Mouse (Mus musculus): Measurements from ENCODE around the gene Elp6.

Elp6 gene

DNA sequence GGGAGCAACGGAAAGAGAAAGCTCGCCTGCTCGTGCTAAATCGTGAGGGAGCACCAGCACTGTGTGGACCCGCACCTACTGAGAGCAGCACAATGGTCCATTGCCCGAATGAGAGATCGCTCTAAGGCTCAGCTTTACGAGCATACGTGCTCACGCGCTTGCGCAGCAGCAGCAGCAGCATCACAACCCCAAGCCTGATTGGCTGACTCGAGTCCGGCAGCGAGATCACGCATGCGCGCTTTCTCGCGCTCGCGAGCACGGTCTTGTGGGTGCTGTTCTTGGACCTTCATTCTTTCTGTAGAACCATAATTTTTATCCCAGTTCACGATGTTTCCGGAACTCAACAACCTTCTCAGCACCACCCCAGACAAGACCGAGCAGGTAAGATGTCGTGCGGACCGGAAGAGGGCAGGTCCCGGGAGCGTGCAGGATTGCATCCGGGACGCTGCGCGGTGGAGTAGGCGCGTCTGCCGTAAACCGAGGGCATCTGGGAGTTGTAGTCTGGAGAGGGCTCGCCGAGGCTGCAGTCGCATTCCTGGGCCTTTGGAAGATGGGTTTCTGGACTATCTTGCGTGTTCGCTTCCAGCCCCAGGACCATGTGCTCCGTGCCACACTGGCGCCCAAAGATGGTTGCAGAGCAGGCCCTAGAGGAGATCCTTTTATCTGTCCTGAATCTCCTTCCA is at the start of gene Elp6:
Elp6 (plus strand) TSS at position 205 of the 683 bp plus-strand sequence.
- DNase-seq = peak; percentile 94

DNA sequence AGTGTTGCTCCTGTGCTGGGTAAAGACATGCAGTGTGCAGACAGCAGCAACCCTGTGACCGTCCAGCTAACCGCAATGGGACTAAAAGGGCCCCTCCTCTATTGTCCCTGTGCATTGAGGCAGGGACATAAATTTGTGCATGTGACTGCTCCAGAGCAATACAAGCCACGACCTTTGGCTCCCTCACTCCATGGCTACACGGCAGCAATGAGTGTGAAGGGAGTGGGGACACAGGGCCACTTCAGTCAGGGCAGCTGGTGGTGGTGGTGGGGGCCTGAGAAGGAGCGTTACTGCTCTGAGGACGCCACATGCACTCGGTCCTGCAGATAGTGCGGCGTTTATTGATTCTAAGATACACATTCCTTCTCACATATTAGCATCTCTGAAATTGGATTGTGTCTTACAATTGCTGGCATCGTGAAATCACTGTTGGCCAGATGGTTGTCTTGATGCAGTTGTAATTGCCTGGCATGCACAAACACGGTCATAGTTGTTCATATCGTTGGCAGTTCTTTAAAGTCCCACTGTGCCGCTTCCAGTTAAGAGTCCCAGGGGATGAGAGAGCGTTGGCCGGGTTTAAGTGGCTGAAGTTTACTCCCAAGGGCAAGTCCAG is 49.5 kb upstream of the Elp6 start:
- peak; percentile 51 to 55 for DNase-seq

DNA sequence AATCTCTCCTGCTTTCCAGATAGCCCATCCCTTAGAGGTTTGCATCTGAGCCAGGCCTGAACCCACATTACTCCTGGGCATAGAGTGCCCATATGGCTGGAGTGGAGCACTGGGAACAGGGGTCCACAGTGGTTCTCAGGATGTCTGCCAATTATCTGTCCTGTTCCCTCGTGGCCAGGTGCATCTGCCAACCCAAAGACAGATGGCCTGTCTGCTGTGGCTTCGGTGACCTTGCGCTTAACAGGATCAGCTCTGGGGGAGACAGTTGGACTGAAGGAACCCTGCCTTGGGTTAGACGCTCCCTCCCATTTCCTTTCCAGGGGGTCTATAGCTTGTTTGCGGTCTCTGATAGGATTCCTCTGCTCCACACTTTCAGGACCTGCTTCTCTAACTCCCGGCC is 46.3 kb upstream of the Elp6 start:
- peak; percentile 77 to 82 for DNase-seq

DNA sequence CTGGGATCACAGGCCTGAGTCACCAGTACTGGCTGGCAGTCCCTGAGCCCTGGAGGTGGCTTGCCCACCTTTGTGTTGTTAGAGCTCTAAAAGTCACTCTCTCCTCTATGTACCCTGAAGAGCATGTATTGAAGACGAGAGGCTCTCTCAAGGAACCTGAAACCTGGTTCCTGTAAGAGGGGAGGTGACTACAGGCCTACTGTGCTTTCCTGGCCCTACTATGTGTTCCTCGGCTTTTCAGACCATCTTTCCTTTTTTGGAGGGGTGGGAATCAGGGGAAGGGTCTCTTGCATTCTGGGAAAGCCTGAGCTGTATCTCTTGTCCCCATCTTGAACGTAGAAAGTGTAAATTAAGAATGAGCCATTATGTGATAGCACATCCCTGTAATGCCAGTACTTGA is 45.9 kb upstream of the Elp6 start:
- no peak for DNase-seq

DNA sequence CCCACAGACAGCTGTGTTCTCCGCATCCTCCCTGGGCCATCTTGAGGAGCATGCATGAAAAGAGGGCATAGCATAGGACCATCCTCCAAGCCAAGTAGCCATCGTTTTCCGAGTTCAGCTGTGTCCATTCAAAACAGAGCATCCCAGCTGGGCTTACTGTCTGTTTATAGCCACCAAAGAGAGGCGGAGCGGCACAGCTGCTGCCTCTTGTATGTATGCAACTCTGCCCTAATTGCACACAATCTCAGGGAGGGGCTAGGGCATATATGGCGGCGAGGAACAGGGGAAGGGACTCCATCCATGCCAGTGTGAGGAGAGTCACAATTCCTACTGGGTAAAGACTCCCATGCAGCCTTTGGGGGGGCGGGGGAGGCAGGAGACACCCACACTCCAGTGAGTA is 41.8 kb upstream of the Elp6 start:
- DNase-seq = no peak

DNA sequence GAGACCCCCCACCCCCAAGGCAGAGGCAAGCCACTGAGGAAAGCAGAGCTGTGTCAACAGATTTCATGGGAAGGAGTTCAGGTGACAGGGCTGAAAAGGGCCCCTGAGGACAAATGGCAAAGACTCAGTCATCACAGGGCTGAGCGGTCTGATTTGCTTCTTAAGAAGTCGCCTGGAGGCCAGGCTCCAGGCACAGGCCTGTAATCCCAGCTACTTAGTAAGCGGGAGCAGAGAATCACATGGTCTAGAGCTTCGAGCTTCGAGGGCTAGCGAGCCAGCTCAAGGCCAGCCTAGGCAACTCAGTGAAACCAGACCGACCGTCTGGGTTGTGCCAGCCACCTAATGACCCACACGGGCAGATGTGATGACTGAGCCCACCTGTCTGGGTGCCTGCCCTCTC is 40.0 kb upstream of the Elp6 start:
- no peak for DNase-seq

DNA sequence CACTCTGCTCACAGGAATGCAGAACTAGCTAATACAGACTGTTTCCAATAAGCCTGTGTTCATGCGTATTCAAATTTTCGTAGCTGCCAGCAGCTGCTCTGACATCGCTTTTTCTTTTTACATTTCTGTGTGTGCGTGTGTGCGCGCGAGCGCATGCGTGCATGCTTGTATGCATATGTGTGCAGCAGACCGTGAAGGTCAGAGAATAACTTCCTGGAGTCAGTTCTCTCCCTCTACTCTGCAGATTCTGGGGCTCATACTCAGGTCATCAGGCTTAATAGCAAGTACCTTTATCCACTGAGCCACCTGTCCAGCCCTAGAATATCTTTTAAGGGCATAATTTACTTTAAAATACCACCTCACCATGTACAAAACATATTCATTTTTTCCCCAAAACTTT is 36.6 kb upstream of the Elp6 start:
- no peak for DNase-seq

DNA sequence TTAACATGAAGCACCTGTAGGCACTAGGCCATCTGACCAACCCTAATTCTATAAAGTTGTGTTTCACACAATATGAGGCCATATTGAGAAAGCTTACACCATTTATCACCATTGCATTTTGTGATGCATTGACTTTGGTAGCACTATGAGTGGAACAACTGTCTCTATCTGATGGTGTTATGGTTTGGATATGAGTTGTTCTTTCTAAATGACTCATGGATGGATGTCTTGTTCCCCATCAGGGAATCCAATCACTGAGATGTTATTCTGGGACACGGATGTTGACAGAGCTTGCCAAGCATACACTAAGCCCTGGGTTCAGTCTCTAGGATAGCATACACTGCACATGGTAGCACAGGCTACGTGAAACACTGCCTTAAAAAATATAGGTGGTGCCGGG is 32.6 kb upstream of the Elp6 start:
- no peak for DNase-seq

DNA sequence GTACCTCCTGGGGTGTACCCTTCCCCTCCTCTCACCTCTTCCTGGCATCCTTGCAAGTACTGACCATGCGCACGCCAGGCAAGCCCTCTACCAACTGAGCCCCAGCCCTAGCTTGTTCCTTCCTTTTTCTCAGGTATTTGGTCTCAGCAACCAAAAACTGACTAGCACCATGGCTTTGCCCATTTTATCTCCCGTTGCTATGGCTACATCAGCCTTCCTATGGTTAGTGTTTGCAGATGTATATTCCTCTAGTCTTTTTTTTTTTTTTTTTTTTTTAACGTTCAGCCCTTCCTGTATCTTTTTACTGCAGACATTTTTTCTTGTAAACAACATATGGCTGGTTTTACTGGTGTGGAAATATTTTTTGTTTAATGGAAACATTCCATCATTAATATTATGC is 31.5 kb upstream of the Elp6 start:
- no peak for DNase-seq

DNA sequence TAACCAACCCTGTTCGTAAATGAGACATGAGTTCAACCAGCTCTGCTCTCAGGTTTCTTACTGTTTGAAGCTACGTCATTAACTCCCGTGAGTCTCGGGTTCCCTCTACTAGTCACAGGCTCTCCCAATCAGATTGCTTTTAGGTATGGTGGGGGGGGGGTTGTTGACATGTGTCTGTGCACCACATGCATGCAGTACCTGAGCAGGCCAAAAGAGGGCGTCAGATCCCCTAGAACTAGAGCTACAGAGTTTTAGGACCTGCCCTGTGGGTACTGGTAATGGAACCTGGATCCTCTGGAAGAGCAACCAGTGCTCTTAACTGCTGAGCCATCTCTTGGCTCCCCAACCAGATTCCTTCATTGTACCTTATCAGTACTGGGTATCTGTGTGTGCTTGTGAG is 29.1 kb upstream of the Elp6 start:
- no peak for DNase-seq

DNA sequence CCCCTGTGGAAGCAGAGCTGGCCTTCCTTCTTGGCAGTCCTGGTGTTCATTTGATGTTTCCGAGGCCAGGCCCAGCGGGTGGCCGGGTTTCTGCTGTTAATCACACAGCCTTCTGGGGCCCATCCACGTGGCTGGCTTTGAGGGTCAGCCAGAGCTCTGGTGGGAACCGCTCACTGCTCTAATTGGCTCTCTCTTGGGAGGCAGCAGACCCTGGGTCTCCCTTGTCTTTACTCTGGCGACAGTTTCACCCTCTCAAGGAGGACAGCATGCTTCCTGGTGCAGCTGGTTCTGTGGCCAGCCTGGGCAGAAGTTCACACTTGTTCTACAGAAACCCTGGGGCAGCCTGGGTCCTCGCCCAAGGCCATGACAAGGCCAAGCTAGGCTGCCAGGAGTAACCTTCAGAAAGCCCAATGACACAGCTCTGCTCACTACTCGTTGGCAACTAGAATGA is 27.5 kb upstream of the Elp6 start:
- DNase-seq = peak; percentile 50 to 70

DNA sequence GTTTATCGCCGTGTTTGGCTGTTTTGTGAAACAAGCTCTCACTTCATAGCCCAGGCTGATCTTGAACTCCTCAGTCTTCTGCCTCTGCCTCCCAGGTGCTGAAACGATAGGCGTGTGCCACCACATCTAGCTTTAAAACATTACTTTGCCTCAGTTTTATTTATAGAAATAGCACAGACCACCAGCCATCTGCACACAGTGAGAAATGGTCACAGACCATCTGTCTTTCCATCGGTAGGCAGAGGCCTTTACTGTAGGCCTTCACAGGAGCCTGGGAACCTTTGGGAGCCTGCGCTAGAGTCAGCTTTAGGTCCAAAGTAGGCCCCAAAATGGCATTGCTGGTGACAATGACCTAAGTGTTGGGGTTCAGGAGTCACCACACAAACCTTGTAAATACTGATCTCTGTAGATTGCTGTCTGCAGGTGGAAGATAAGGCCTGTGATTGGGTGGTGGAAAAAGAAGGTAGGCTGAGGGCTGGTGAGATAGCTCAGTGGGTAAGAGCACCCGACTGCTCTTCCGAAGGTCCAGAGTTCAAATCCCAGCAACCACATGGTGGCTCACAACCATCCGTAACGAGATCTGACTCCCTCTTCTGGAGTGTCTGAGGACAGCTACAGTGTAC is 20.8 kb upstream of the Elp6 start:
- peak in 1 of 2 experiments; percentile 47 for DNase-seq

DNA sequence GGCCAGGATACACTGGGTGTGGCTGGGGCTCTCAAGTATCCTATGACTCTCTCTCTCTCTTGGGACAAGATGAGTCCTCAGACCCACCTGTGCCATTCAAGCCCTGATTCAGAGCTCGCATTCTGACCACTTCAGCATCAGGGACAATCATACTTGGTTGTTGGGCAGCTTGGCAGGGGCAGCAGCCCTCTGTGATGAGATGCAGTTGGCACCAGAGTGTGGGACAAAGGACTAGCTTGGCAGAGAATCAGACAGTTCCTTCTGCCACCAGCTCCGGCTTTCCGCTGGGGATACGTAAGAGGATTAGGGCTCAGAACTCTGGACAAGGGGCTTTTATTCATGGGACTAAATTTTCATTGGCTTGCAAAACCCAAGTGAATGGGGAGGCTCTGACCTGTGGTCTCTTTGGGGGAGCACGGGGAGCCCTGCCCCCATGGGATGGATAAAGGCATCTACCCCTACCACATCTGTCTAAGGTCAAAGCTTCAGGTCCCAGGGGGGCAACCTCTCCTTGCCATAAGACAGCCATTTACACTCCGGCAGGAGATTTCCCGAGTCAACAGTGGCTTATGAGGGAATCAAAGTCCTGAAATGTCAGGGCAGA is 17.6 kb upstream of the Elp6 start:
- DNase-seq = peak; percentile 87

DNA sequence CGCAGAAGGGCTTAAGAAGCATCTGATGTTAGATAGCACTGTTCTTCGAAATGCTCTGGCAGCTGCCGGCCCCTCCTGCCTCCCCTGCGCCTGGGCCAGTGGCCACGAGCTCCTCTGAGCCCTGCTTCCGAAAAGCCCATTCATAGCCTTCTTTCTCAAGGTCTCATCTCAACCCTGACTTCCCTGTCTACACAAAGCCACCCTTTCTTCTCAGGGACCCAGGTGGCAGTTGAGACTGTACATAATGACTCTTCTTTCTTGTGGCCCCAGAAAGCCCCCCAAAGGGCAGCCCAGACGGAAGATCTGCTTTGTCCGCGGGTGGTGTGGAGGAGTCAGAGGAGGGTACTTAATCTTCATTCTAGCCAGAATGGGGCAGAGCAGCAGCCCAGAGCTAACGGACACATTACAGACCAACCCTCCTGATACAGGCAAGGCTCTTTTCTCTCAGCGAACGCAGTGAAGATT is 11.7 kb upstream of the Elp6 start:
- peak; percentile 69 to 77 for DNase-seq

DNA sequence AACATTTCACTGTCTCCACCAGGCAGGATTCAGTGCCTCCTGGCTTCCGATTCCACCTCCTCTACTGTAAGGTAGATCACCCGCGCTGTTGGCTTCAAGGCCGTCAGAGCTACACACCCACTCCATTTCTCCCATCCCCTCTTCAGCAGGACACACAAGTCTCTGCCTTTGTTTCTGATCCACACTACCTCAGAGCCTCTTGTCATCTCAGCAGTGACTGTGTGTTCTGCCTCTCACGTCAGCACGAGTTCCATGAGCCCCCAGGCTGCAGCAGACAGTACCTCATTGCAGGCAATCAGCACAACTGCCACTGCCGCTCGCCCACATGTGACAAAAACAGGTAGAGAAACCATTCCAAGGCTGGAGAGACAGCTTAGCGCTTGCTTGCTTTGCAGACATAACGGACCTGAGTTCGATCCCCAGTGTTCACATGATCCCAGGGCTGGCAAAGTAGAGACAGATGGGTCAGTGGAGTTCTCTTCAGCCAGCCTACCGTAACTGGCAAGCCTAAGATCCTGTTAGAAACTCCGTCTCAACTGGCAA is 11.0 kb upstream of the Elp6 start:
- DNase-seq = no peak

DNA sequence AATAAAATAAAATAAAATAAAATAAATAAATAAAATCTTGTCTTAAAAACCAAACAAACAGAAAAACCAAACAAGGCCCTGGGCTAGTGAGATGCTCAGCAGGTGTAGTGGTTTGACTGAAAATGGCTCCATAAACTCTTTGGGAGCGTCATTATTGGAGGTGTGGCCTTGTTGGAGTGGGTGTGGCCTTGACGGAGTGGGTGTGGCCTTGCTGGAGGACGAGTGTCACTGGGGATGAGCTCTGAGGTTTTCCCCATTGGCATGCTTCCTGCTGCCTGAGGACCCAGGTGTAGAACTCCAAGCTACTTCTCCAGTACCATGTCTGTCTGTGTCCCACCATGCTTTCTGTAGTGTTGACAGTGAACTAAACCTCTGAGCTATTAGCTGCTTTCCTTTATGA is 10.2 kb upstream of the Elp6 start:
- DNase-seq = no peak

DNA sequence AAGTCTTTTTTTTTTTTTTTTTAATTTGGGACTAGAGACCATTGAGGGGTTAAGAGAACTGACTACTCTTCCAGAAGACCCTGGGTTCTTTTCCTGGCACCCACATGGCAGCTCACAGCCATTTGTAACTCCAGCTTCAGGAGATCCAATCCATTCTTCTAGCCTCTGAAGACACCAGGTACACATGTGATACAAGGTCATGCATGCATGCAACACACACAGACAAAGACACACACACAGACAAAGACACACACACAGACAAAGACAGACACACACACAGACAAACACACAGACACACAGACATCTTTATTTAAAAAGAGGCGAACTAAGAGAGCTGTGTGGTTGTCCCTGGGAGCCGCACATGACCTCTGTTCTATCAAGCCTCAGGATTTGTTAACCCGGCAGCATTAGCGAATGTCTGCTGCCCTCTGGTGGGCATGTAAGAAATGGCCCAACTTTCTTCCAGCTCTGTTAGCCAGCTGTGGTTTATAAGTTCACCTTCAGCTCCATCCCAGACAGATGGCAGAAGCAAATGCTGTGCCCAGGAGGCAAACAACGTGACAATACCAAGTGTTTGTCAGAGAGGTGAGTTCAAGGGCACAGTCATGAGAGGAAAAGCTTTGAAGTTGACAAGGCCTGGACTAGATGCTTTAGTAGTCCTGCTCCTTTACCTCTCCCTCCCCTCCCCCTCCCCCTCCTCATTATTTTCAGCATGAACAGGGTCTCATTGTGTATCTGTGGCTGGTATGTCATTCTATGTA is 7.9 kb upstream of the Elp6 start:
- DNase-seq = peak; percentile 90 to 94

DNA sequence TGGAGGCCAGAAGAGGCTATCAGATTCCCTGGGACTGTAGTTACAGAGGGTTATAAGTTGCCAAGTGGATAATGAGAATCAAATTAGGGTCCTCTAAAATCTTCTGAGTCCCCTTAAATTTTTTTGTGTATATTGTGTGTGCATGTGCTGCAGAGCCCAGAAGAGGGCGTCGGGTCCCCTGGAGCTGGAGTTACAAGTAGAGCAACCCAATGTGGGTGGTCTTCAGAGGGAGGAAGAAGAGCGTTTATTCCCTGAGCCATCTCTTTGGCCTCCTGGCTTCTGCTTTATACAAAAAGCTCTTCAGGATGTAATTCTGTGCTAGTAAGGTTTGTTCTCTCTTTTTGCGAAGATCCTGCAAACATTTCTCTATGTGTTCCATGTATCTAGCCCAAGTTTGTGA is 457 bp upstream of the Elp6 start:
- DNase-seq = peak; percentile 57 to 63

DNA sequence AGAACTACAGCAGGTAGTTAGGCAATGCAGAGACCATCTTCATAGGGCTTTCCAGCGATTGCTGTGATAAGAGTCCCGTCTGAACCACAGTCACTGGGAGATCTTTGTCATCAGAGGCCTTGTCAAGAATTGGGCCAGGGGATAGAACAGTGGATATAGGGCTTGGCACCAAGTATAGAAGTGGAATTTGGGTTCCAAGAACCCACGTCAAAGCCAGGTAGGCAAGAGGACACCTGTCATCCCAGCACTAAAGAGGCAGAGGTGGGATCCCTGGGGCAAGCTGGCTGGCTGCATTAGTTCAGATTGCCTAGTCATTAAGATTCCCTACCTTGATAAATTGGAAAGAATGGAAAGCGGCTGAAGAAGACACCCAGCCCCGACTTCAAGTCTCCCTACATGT is 1.4 kb downstream of the Elp6 start:
- DNase-seq = no peak

DNA sequence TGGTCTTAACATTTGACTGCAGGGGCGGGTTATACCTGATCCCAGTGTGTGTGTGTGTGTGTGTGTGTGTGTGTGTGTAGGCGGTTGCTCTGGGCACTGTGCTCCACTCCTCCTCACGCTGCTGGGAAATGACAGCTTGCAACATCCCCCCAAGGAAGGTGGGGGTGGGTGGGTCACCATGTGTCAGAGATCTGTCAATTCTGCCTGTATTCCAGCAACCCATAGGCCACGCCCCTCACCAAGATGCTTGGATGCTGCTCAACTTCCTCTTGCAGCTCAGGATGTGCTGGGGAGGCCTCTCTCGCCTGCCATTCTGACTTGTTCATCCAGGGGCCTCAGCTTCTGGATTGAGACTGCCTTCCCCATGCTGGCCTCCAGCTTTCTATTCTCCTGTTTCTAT is 9.7 kb downstream of the Elp6 start:
- peak; percentile 85 for DNase-seq

DNA sequence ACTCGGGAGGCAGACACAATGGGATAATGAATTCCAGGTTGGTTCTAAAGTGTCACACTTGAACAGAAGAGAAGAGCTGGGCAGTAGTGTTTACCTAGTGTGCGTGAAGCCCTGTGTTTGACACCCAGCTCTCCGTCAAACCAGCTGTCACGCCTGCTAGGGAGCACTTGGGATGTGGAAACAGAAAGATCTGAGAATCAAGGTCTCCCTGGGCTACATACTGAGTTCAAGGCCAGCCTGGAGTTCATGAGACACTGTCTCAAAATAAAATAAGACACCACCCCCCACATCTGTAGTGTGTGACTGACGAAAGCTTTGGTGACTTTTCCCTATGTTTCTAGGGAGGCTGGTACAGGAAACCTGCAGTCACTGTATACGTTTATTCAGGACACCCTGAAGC is 10.4 kb downstream of the Elp6 start:
- DNase-seq = no peak

DNA sequence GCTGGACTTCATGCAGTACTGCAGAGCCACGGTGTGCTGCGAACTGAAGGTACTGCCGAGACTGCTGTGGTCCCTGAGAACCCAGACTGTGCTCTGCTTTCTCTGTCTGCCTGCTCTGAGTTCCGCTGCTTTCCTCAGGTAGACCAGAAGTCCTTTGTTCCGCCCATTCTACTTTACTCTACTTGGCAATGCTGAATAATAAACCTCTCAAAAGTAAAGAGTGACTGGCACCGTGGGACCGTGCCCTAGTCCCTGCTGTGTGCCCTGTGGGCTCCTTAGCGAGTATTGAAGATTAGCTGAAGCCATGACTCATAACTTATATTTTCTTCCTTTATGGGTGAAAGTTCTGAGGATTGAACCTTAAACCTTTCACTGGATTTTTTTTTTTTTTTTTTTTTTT is 10.9 kb downstream of the Elp6 start:
- no peak for DNase-seq

DNA sequence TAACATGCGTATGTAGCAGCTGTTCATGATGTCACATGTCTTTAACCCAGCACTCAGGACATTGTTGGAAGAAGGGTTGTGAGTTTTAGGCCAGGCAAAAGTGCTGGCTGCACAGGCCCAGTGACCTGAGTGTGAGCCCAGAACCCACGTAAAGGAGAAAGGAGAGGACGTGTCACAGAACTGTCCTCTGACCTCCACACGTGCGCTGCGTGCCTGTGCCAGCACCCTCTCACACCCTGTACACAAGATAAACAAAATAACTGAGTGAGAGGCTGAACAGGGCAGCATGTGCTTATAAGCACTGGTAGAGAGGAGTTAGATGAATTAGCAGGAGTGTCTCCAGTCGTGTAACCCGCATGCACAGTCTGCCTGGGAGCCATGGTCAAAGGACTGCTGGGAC is 11.5 kb downstream of the Elp6 start:
- DNase-seq = no peak

Data from cerebellum, postnatal 10 days (tissue).